Mouse (Mus musculus) ZHBTc4 (cell line): ENCODE measurements around the gene Arid5a.

ENCODE experiments used
- DNase-seq: peaks from one replicate; pipeline ENCODE4 v3.0.0-alpha.2; 2011; ENCODE audit warnings: low read depth, low spot score

Arid5a gene

DNA sequence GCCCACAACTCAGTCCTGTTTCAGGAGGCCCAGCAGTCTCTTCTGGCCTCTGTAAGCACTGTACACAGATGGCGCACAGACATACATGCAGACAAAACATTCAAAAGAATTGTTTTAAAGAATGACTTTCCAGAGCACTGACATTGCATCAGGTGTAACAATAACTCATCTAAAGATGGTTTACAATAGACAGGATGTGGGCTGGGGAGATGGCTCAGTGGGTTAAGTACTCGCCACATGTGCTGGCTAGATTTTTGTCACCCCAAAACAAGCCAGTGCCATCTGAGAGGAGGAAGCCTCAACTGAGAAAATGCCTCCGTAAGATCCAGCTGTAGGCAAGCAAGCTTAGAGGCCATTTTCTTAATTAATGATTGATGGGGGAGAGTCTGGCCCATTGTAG, 13.1 kb upstream of the Arid5a start:
- DNase-seq, result no peak

GRCm38 (mm10) chr1:36296466-36297149, 10.9 kb upstream of the Arid5a start:
- DNase-seq, result no peak

- DNase-seq, result no peak
Observed at GRCm38 (mm10) chr1:36298107-36298506, 9.4 kb upstream of the Arid5a start.

GRCm38 (mm10) chr1:36299126-36299525, 8.4 kb upstream of the Arid5a start:
- no peak for DNase-seq

GRCm38 (mm10) chr1:36299676-36300075, 7.9 kb upstream of the Arid5a start:
- no peak for DNase-seq

GRCm38 (mm10) chr1:36300486-36300885, 7.0 kb upstream of the Arid5a start:
- DNase-seq, result no peak

GRCm38 (mm10) chr1:36302273-36302672, 5.3 kb upstream of the Arid5a start:
- no peak for DNase-seq

DNA sequence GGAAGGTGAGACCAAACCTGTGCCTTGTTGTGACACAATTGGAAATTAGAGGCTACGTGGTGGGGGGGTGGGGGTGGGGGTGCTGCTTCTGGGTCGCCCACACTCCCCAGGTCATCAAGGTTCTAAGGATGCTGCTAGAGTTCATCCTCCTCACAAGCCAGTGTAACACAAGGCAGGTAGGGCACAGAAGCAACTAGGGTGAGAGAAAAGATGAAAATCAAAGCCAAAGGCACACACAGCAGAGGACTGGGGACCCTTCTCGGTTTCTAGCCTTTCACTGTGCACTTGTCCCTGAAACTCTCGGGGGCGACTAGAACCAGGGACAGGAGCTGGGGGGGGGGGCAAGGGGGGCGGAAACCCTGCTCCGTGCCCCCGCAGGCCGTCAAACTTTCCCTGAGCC, 4.6 kb upstream of the Arid5a start:
- DNase-seq, result no peak

GRCm38 (mm10) chr1:36303381-36304320, 3.9 kb upstream of the Arid5a start:
- DNase-seq, result peak; percentile 47

GRCm38 (mm10) chr1:36304764-36305163, 2.8 kb upstream of the Arid5a start:
- no peak for DNase-seq

DNA sequence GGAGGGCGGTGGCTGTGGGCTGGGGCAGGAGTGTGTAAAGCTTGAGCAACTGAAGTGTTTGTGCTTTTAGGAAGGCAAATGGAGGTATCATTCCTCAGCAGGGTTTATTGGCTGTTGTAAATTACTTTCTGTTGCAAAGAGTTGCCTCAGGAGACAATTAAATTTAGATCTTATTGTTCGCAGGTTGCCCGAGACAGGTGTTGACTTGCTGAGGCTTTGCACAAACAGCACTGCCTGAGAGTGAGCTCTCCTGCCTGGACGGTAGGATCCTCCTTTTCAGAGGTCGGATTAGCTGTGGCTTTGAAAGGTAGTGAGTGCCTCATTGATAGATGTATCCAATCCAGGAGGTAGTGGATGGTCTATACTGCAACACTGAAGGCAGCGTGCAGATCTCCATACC, 1.4 kb upstream of the Arid5a start:
- no peak for DNase-seq

DNA sequence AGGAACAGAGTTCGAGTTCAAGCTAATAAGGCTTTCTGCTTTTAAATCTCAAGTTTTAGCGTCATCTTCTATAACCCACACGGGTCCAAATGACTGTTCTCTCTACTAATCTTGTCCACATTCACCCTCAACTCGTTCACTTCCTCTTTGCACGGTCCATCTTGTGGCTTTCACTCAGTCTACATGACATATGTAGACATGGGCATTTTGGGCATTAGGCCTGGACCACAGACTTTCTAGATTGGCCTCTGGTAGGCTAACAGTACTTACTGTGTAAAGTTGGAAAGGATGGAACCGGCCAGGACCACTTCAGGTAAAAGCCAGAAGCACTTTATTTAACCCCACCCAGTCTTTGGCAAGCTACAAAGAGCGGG, 425 bp upstream of the Arid5a start:
- no peak for DNase-seq

- DNase-seq, result peak; percentile 57
Observed at GRCm38 (mm10) chr1:36308451-36308901, 943 bp downstream of the Arid5a start.

DNA sequence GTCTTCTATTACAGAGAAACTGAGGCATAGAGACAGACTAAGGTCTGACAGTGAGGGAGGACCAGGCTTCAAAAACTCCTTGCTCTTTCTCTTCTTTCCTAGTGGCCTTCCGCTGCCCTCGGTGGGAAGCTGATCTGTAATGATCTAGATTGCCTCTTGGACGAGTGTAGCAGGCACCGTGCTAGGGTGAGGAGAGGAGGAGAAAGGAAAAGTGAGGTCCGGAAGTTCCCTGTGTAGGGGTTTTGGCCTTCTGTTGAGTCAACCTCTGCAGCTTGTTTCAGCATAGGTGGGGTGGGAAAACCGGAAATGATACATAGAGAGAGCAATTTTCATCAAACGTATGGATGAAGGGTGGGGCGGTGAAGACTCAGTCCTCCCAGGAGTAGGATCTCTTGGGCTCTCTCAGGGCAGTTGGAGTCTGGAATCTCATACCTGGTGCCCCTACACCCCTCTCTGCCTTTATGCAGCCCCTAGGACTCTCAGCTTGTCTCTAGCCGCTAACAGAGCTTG, 1.5 kb downstream of the Arid5a start:
- DNase-seq, result no peak

GRCm38 (mm10) chr1:36309498-36309901, 2.0 kb downstream of the Arid5a start:
- DNase-seq, result no peak

GRCm38 (mm10) chr1:36314959-36315775, 7.6 kb downstream of the Arid5a start:
- DNase-seq, result peak; percentile 96

- peak; percentile 26 for DNase-seq
Observed at GRCm38 (mm10) chr1:36315776-36316100, 8.2 kb downstream of the Arid5a start.

DNA sequence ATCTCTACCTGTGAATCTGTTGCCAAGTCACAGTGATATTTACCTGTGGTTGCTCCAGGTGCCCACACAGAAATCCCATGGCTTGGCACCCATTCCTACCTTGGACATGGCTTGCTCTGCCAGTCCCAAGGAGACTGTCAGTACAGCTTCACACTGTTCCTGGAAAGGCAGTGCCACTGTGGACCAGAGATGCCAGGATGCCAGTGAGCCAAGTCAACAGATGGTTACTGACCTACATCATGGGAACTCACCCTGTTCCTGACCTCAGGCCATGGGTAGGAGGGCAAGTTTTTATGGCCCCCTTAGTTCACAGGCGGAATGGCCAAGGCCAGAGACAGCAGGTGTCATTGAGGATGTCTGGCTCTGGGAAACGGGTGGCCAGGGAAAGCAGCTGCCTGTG, 13.6 kb downstream of the Arid5a start:
- no peak for DNase-seq

DNA sequence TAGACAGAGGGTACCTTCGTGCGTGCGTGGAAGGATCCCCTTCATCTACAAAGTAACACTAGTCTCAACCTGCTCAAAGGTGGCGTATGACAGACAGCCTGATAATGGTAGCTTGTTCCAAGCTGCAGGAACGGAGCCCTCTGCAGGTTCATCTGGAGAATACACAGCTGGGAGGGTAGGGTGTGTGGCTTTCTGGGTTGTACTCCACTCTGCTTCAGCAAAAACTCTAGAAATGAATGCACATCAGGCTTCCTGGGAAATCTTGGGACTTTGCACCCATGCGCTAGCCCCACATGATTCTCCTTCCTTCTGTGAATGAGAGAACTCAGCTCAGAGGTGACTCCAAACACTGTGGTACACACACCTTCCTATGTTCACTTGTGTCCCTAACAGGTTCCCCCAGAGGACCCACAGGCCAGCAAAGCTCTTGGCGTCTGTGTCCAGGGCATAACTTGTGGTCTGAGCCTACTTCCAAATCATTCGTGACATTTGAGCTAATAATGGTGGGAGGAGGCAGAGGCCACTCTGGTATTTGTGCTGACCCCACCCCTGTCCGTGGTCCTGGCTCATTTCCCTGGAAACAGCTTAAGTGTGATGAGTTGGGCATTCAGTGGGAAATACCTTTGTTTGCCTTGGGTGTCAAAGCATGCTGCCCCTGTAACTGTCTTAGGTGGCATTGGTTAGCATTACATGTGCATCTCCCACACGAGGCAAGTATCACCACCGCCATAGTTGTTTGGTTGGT, 14.5 kb downstream of the Arid5a start:
- peak; percentile 50 for DNase-seq

- DNase-seq, result no peak
Observed at GRCm38 (mm10) chr1:36323076-36323475, 15.5 kb downstream of the Arid5a start.
